Mouse (Mus musculus): ENCODE data around the gene Rfpl4. TPM values are rescaled to one million over a fixed set of nuclear protein-coding genes. Genes with fewer than 3 reads are reported as not detected.
"Not testable (repeated sequence)": the region's sequence is repeated elsewhere in the genome, so short reads cannot be mapped to it uniquely, and the experiment has no call there.

Rfpl4 gene
- total RNA-seq (2012; rRNA removed) (not detected in 2 replicates), polyA plus RNA-seq (2012; ENCODE audit: insufficient read depth in 1 of 2, insufficient read length in 2 of 2, low read depth in 1 of 2, low replicate concordance in 2 of 2, missing spikeins in 1 of 2) (not detected)

GRCm38 (mm10) chr7:5116850-5117249 lies at the start of gene Rfpl4:
Gene Rfpl4, minus strand, starts transcription at chr7:5116950.
- no peak within 1 kb of the TSS for H3K9ac ChIP-seq (ENCODE audit: control insufficient read depth, low read depth, low read length, poor library complexity, severe bottlenecking)
- H3K27me3 ChIP-seq (ENCODE audit: control insufficient read depth in 1 of 2, insufficient read depth in 2 of 2, low read length in 2 of 2) = no peaks in the 10 kb centered on the region
- DNase-seq (ENCODE audit: low read depth, low spot score) = no peak
- no peaks in the 10 kb centered on the region for H3K9me3 ChIP-seq (replicated peaks; ENCODE audit: insufficient read depth, low read length)
- no peaks in the 10 kb centered on the region for H3K79me2 ChIP-seq (ENCODE audit: control insufficient read depth, insufficient read depth, low read length, poor library complexity)
- no peak within 1 kb of the TSS for H3K4me3 ChIP-seq (ENCODE audit: control insufficient read depth in 1 of 2, insufficient read depth in 1 of 2, low read depth in 2 of 2, low read length in 2 of 2)
- TF ChIP-seq USF1 (IDR thresholded peaks at IDR 0.05; ENCODE audit: low read depth, low read length) = no peak
- no peak for TF ChIP-seq CHD2 (IDR thresholded peaks at IDR 0.05; ENCODE audit: low read length)
- TF ChIP-seq SIN3A (IDR thresholded peaks at IDR 0.05; ENCODE audit: low read length) = no peak
- no peak for TF ChIP-seq POLR2AphosphoS5 (IDR thresholded peaks at IDR 0.05; ENCODE audit: borderline replicate concordance, low read depth, low read length)
- no peak for TF ChIP-seq USF2 (IDR thresholded peaks at IDR 0.05; ENCODE audit: borderline replicate concordance in 1 of 2, insufficient read depth in 1 of 2, low read depth in 1 of 2, low read length in 2 of 2)
- TF ChIP-seq ZMIZ1 (IDR thresholded peaks at IDR 0.05; ENCODE audit: low read depth, low read length) = no peak
- TF ChIP-seq MEF2A (IDR thresholded peaks at IDR 0.05; ENCODE audit: extremely low read depth, insufficient replicate concordance, low read depth, low read length, poor library complexity, severe bottlenecking) = no peak
- no peak for TF ChIP-seq JUND (IDR thresholded peaks at IDR 0.05; ENCODE audit: low read depth, low read length)
- no peak for TF ChIP-seq NRF1 (IDR thresholded peaks at IDR 0.05; ENCODE audit: insufficient read depth, low read depth, low read length, poor library complexity, severe bottlenecking)
- no peak for TF ChIP-seq MAX (IDR thresholded peaks at IDR 0.05; ENCODE audit: low read length)
- TF ChIP-seq ETS1 (IDR thresholded peaks at IDR 0.05; ENCODE audit: low read depth, low read length) = no peak
- TF ChIP-seq HCFC1 (IDR thresholded peaks at IDR 0.05; ENCODE audit: low read depth, low read length) = no peak
- no peak for TF ChIP-seq MAFK (IDR thresholded peaks at IDR 0.05; ENCODE audit: borderline replicate concordance, low read depth, low read length)
- no peak for TF ChIP-seq MYC (IDR thresholded peaks at IDR 0.05; ENCODE audit: low read depth, low read length)
- H3K4me1 ChIP-seq (ENCODE audit: control insufficient read depth in 1 of 2, insufficient read depth in 2 of 2, low read length in 2 of 2) = no peaks in the 10 kb centered on the region
- no peaks in the 10 kb centered on the region for H3K36me3 ChIP-seq (ENCODE audit: control insufficient read depth in 1 of 2, insufficient read depth in 2 of 2, low read length in 2 of 2)
- no peak within 1 kb of the TSS for H3K27ac ChIP-seq (ENCODE audit: control insufficient read depth, low read depth, low read length)

- not testable (repeated sequence) for H3K27me3 ChIP-seq (ENCODE audit: control insufficient read depth in 1 of 2, insufficient read depth in 2 of 2, low read length in 2 of 2); H3K36me3 ChIP-seq (ENCODE audit: control insufficient read depth in 1 of 2, insufficient read depth in 2 of 2, low read length in 2 of 2); H3K9me3 ChIP-seq (replicated peaks; ENCODE audit: insufficient read depth, low read length); H3K4me3 ChIP-seq (ENCODE audit: control insufficient read depth in 1 of 2, insufficient read depth in 1 of 2, low read depth in 2 of 2, low read length in 2 of 2); DNase-seq (ENCODE audit: low read depth, low spot score); H3K4me1 ChIP-seq (ENCODE audit: control insufficient read depth in 1 of 2, insufficient read depth in 2 of 2, low read length in 2 of 2); H3K27ac ChIP-seq (ENCODE audit: control insufficient read depth, low read depth, low read length); H3K79me2 ChIP-seq (ENCODE audit: control insufficient read depth, insufficient read depth, low read length, poor library complexity); H3K9ac ChIP-seq (ENCODE audit: control insufficient read depth, low read depth, low read length, poor library complexity, severe bottlenecking)
Measured at GRCm38 (mm10) chr7:5149570-5149969, 32.8 kb upstream of the Rfpl4 start, which contains the start of gene Vmn1r55. Gene Vmn1r55, minus strand, starts transcription at chr7:5149670.
